Mouse (Mus musculus) fat pad, adult 2 months (tissue): ENCODE data around the gene Maff.

Source experiments
- DNase-seq: peaks from one replicate; pipeline ENCODE4 v3.0.0-alpha.2; 2011; ENCODE audit warnings: low read depth, low spot score; ENCODE audit errors: extremely low read depth

Gene Maff

GRCm38 (mm10) chr15:79359954-79360353 is 13.5 kb downstream of the Maff start:
- DNase-seq: no peak

- no peak for DNase-seq
Measured at GRCm38 (mm10) chr15:79360371-79360770, 13.9 kb downstream of the Maff start.

GRCm38 (mm10) chr15:79361023-79361422 is 14.6 kb downstream of the Maff start:
- DNase-seq: no peak

GRCm38 (mm10) chr15:79364120-79364519 is 17.7 kb downstream of the Maff start:
- no peak for DNase-seq

GRCm38 (mm10) chr15:79365068-79365467 is 18.6 kb downstream of the Maff start:
- no peak for DNase-seq

GRCm38 (mm10) chr15:79366402-79366801 is 20.0 kb downstream of the Maff start:
- DNase-seq: no peak

- DNase-seq: no peak
Measured at GRCm38 (mm10) chr15:79368313-79368811, 21.9 kb downstream of the Maff start.

GRCm38 (mm10) chr15:79368861-79369440 is 22.5 kb downstream of the Maff start:
- no peak for DNase-seq

- DNase-seq: no peak
Measured at GRCm38 (mm10) chr15:79369452-79370280, 23.2 kb downstream of the Maff start.

- no peak for DNase-seq
Measured at GRCm38 (mm10) chr15:79370281-79370843, 23.9 kb downstream of the Maff start.

- DNase-seq: no peak
Measured at GRCm38 (mm10) chr15:79374760-79375159, 28.3 kb downstream of the Maff start.

GRCm38 (mm10) chr15:79377681-79378080 is 31.3 kb downstream of the Maff start:
- DNase-seq: no peak

- DNase-seq: no peak
Measured at GRCm38 (mm10) chr15:79378608-79379007, 32.2 kb downstream of the Maff start.

- no peak for DNase-seq
Measured at GRCm38 (mm10) chr15:79379658-79380057, 33.2 kb downstream of the Maff start.

GRCm38 (mm10) chr15:79380468-79381444 is 34.3 kb downstream of the Maff start:
- no peak for DNase-seq

GRCm38 (mm10) chr15:79381644-79382043 is 35.2 kb downstream of the Maff start:
- no peak for DNase-seq

GRCm38 (mm10) chr15:79387081-79387480 is 40.7 kb downstream of the Maff start:
- DNase-seq: no peak

- DNase-seq: no peak
Measured at GRCm38 (mm10) chr15:79387611-79388010, 41.2 kb downstream of the Maff start.

- DNase-seq: peak; percentile 47
Measured at GRCm38 (mm10) chr15:79388171-79388570, 41.8 kb downstream of the Maff start.

GRCm38 (mm10) chr15:79390434-79390833 is 44.0 kb downstream of the Maff start:
- peak; percentile 58 for DNase-seq
